Mouse (Mus musculus) MEL (cell line): ENCODE results near the gene Irs3.

Experiments
- CHD2 ChIP-seq: IDR thresholded peaks from 2 replicates; pipeline ENCODE4 v1.6.1; 2011; ENCODE audit warnings: low read length, improper control_type of control experiment
- CTCF ChIP-seq, 3 experiments: IDR thresholded peaks in 2 of 3; conservative IDR thresholded peaks in 1 of 3; 2 replicates each; pipeline ENCODE4 v1.5.1; 2011 to 2012; ENCODE audit warnings: low read length in 3 of 3, low read depth in 2 of 3, mild to moderate bottlenecking in 2 of 3, improper control_type of control experiment in 1 of 3, inconsistent platforms in 1 of 3, mixed read lengths in 1 of 3, moderate library complexity in 1 of 3; ENCODE audit not compliant: control insufficient read depth in 1 of 3, insufficient read depth in 1 of 3, poor library complexity in 1 of 3, severe bottlenecking in 1 of 3
- EP300 ChIP-seq, 2 experiments: IDR thresholded peaks; 2 replicates each; pipeline ENCODE4 v1.6.1; 2011; ENCODE audit warnings: improper control_type of control experiment in 2 of 2, low read length in 2 of 2, low read depth in 1 of 2, mild to moderate bottlenecking in 1 of 2
- MYC ChIP-seq: IDR thresholded peaks from 2 replicates; pipeline ENCODE4 v1.6.1; 2011; ENCODE audit warnings: low read depth, mild to moderate bottlenecking, low read length, improper control_type of control experiment, moderate library complexity
- POLR2A ChIP-seq, 2 experiments: IDR thresholded peaks; 2 replicates each; pipeline ENCODE4 v1.6.1; 2011 to 2012; ENCODE audit warnings: low read length in 2 of 2, mild to moderate bottlenecking in 2 of 2, control low read depth in 1 of 2, improper control_type of control experiment in 1 of 2, low read depth in 1 of 2, moderate library complexity in 1 of 2; ENCODE audit not compliant: control insufficient read depth in 1 of 2, insufficient read depth in 1 of 2, poor library complexity in 1 of 2
- POLR2AphosphoS2 ChIP-seq: IDR thresholded peaks from 2 replicates; pipeline ENCODE4 v1.6.1; 2011; ENCODE audit warnings: low read length, improper control_type of control experiment
- TAL1 ChIP-seq: IDR thresholded peaks from 2 replicates; pipeline ENCODE4 v1.6.1; 2012; ENCODE audit warnings: mild to moderate bottlenecking, inconsistent platforms, low read length, moderate library complexity, mixed read lengths
- TBP ChIP-seq: IDR thresholded peaks from 2 replicates; pipeline ENCODE4 v1.8.0; 2011; ENCODE audit warnings: low read depth, low read length, improper control_type of control experiment

- TF ChIP-seq CTCF (IDR thresholded peaks at IDR 0.05 in 2 of 3, conservative IDR thresholded peaks at IDR 0.05 in 1 of 3; ENCODE audit: control insufficient read depth in 1 of 3, insufficient read depth in 1 of 3, low read depth in 2 of 3, low read length in 3 of 3, poor library complexity in 1 of 3, severe bottlenecking in 1 of 3) (no peak), TAL1 (no peak), CHD2 (no peak), EP300 (IDR thresholded peaks at IDR 0.05; ENCODE audit: low read depth in 1 of 2, low read length in 2 of 2) (no peak), POLR2A (IDR thresholded peaks at IDR 0.05; ENCODE audit: control insufficient read depth in 1 of 2, insufficient read depth in 1 of 2, low read depth in 1 of 2, low read length in 2 of 2, poor library complexity in 1 of 2) (no peak), POLR2AphosphoS2 (no peak), TBP (no peak), MYC (no peak)
These were observed 26.1 kb upstream of the Irs3 start for GRCm38 (mm10) chr5:137671443-137672240.
